Mouse (Mus musculus) stomach, postnatal 0 days (tissue): Measurements from ENCODE around the gene Brd1. TPM values are rescaled to one million over a fixed set of nuclear protein-coding genes. Genes with fewer than 3 reads are reported as not detected.
"Not testable (repeated sequence)": the region's sequence is repeated elsewhere in the genome, so short reads cannot be mapped to it uniquely, and the experiment has no call there.

Experiments
- ATAC-seq: fragments of 200-750 bp; cut with Nextera tagmentation; 2 replicates; pipeline ENCODE4 v1.8.0; 2017; ENCODE audit not compliant: low FRiP score, low TSS enrichment
- DNase-seq: peaks from one replicate; pipeline ENCODE4 v3.0.0-alpha.2; 2016; ENCODE audit warnings: low spot score
- H3K27ac ChIP-seq: fragments of 300-500 bp; sonication (generic); replicated peaks from 2 replicates; pipeline ENCODE4 v1.5.1; 2014; ENCODE audit warnings: mild to moderate bottlenecking, control low read depth
- H3K27me3 ChIP-seq: fragments of 300-500 bp; sonication (generic); 2 replicates; pipeline ENCODE4 v1.6.1; 2014; ENCODE audit warnings: low read length; ENCODE audit not compliant: control insufficient read depth, insufficient read depth
- H3K36me3 ChIP-seq: fragments of 300-500 bp; sonication (generic); 2 replicates; pipeline ENCODE4 v1.6.1; 2014; ENCODE audit warnings: low read length, mixed read lengths; ENCODE audit not compliant: control insufficient read depth, insufficient read depth
- H3K4me1 ChIP-seq: fragments of 300-500 bp; sonication (generic); replicated peaks from 2 replicates; pipeline ENCODE4 v1.6.1; 2014; ENCODE audit warnings: antibody characterized with exemption; ENCODE audit not compliant: control insufficient read depth, insufficient read depth
- H3K4me2 ChIP-seq: fragments of 300-500 bp; sonication (generic); replicated peaks from 2 replicates; pipeline ENCODE4 v1.6.1; 2014; ENCODE audit warnings: low read depth, mild to moderate bottlenecking, control low read depth, moderate library complexity
- H3K4me3 ChIP-seq: fragments of 300-500 bp; sonication (generic); 2 replicates; pipeline ENCODE4 v1.5.1; 2014; ENCODE audit warnings: low read depth, low read length, control low read depth
- H3K9ac ChIP-seq: fragments of 300-500 bp; sonication (generic); 2 replicates; pipeline ENCODE4 v1.6.1; 2014; ENCODE audit warnings: mild to moderate bottlenecking, low read length, control low read depth, mixed read lengths
- H3K9me3 ChIP-seq: fragments of 300-500 bp; sonication (generic); 2 replicates; pipeline ENCODE4 v1.6.1; 2016; ENCODE audit warnings: low read length; ENCODE audit not compliant: control insufficient read depth
- CTCF ChIP-seq: IDR thresholded peaks from 2 replicates; pipeline ENCODE4 v1.5.1; 2016; ENCODE audit warnings: antibody characterized with exemption, low read depth, mild to moderate bottlenecking, moderate library complexity
- EP300 ChIP-seq: optimal IDR thresholded peaks from 2 replicates; pipeline ENCODE3; 2016; ENCODE audit warnings: antibody characterized with exemption
- WGBS: fragments of 180-500 bp; shearing (Covaris S2); extraction: QIAGEN DNeasy Blood & Tissue Kit; methylation state at CpG from one replicate; pipeline ENCODE4 v1.1.7; 2014; 5-methylcytosine and 5-hydroxymethylcytosine counted together
- polyA plus RNA-seq: library from polyadenylated mRNA; unstranded; fragments of >200 nt; fragmentation: Nextera tagmentation; extraction: Ambion mirVana; gene quantifications from 2 replicates; pipeline ENCODE4 v1.2.1, GENCODE M21; 2015

Gene Brd1
- polyA plus RNA-seq, 1 experiment from 2014 or later = 10.8 TPM

- no peak overlapping the region for H3K4me3 ChIP-seq
- no peaks in the 10 kb centered on the region for H3K27me3 ChIP-seq
- no peak overlapping the region for H3K4me2 ChIP-seq
- no peaks in the 10 kb centered on the region for H3K9me3 ChIP-seq
- no peak overlapping the region for H3K9ac ChIP-seq
- WGBS = 94% methylated on average over 18 of the region's 18 CpGs
- no peak overlapping the region for H3K27ac ChIP-seq
- no peaks in the 10 kb centered on the region for H3K4me1 ChIP-seq
- 0 out of 2 replicates have a peak, but pooled peaks cover 4% of the 10 kb centered on the region for H3K36me3 ChIP-seq
- DNase-seq = no peak
- no peak for ATAC-seq
- TF ChIP-seq EP300 (no peak), CTCF (no peak)
These were observed 21.7 kb upstream of the Brd1 start for GRCm38 (mm10) chr15:88755761-88756160.

DNA sequence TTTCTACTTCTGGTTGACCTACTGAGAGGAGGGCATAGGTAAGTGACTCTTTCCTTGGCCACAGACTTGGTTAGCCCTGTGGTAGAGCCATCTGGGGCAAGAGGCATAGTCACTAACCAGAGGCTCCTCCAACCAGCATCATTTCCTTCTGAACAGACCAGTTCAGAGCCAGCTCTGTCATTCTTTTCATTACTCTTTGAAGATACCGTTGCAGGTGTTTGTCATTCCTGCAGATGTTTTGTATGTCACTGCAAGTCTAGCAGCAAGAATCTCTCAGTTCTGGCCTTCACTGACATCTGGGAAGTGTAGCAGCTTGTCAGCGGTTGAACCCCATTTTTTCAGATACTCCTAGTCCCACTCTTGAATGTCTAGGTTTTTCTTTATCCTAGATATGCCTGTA, 20.9 kb upstream of the Brd1 start:
- Histone ChIP-seq H3K4me3 (no peak overlapping the region), H3K9ac (no peak overlapping the region), H3K27me3 (no peaks in the 10 kb centered on the region), H3K36me3 (0 out of 2 replicates have a peak, but pooled peaks cover 4% of the 10 kb centered on the region), H3K4me1 (no peaks in the 10 kb centered on the region), H3K4me2 (no peak overlapping the region), H3K9me3 (no peaks in the 10 kb centered on the region), H3K27ac (no peak overlapping the region)
- TF ChIP-seq EP300 (no peak), CTCF (no peak)
- no peak for DNase-seq
- 67% methylated on average over 2 of the region's 2 CpGs for WGBS
- ATAC-seq = no peak

DNA sequence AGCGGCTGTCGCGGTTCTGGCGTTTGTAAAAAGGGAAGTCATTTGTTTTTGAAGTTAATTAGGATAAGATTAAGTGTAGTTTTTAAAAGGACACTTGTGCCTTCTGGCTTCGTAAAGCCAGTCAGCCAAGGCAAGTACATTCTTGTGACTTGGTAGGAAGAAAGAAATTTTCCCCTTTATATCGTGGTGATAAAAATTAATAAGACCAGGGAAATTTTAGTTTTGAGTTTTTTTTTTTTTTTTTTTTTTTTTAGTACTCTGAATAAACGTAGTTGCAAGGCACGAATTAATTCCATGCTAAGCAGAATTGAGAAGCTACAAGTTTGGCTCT, 18.3 kb upstream of the Brd1 start:
- no peak for TF ChIP-seq EP300
- no peak for TF ChIP-seq CTCF
- ATAC-seq (no peak), DNase-seq (no peak)
- H3K27me3 ChIP-seq = no peaks in the 10 kb centered on the region
- H3K4me3 ChIP-seq = peak overlapping the region; percentile 82
- WGBS = under 1% methylated on average over 8 of the region's 8 CpGs
- peak overlapping the region; percentile 79 for H3K4me2 ChIP-seq
- H3K9ac ChIP-seq = peak overlapping the region; percentile 71
- H3K36me3 ChIP-seq = no peaks in the 10 kb centered on the region
- H3K9me3 ChIP-seq = no peaks in the 10 kb centered on the region
- H3K4me1 ChIP-seq = no peaks in the 10 kb centered on the region
- H3K27ac ChIP-seq = peak overlapping the region; percentile 90

GRCm38 (mm10) chr15:88751564-88752402, 17.8 kb upstream of the Brd1 start, which contains the start of gene Zbed4:
Gene Zbed4, plus strand, starts transcription at chr15:88751660.
- TF ChIP-seq CTCF (no peak), EP300 (no peak)
- Histone ChIP-seq H3K9me3 (no peaks in the 10 kb centered on the region), H3K36me3 (no peaks in the 10 kb centered on the region), H3K27ac (peak within 1 kb of the TSS; percentile 90), H3K4me1 (no peaks in the 10 kb centered on the region), H3K4me2 (peak within 1 kb of the TSS; percentile 79), H3K4me3 (peak within 1 kb of the TSS; percentile 82), H3K27me3 (no peaks in the 10 kb centered on the region), H3K9ac (peak within 1 kb of the TSS; percentile 71)
- ATAC-seq (peak; percentile 74; the same call in 1 of the 2 replicates), DNase-seq (peak; percentile 67)
- WGBS = under 1% methylated on average over 44 of the region's 119 CpGs

DNA sequence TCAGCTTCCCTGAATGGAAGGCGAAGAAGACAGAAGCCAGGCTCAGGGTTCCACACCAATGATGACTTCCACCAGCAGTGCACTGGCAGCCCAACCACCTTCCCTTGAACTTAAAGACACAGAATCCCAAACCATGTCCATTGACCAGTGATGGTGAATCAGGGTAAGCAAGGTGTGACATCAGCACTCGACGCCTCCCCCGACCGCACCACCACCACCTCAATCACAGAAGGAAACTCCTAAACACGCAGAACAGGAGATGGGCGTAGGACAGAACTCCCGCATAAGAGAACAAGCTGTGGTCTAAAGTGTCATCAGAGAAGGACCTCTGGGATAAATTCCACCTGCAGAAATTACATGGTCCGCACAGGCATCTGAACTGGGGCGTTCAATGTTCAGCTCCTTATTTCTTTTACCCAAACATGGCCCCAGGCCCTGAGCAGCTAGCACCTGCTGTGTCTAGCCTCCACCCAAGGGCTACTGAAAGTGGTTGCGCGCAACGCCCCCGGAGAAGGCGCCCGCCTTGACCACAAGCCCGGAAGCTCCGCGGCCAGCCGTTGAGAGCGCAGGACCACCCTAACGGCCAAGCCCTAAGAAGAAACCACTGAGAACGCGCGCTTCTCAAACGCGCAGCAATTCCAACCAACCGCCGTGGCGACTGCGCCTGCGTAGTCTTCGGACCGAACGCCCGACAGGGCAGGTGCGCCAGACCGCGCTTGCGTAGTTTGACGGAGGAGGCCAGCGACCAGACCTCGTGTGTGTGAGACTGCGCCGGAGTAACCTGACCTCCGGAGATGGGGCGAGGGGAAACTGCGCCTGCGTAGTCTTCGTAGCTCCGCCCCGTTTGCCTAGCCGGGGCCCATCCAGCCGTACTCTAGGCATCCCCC, 16.9 kb upstream of the Brd1 start:
- Histone ChIP-seq H3K36me3 (no peaks in the 10 kb centered on the region), H3K9me3 (no peaks in the 10 kb centered on the region), H3K27ac (peak overlapping the region; percentile 81), H3K4me1 (no peaks in the 10 kb centered on the region), H3K4me2 (peak overlapping the region; percentile 75), H3K9ac (peak overlapping the region; percentile 63), H3K4me3 (peak overlapping the region; percentile 82), H3K27me3 (no peaks in the 10 kb centered on the region)
- no peak for TF ChIP-seq CTCF
- no peak for TF ChIP-seq EP300
- DNase-seq = peak; percentile 99
- peak; percentile 98 for ATAC-seq
- WGBS = 5% methylated on average over 54 of the region's 54 CpGs

DNA sequence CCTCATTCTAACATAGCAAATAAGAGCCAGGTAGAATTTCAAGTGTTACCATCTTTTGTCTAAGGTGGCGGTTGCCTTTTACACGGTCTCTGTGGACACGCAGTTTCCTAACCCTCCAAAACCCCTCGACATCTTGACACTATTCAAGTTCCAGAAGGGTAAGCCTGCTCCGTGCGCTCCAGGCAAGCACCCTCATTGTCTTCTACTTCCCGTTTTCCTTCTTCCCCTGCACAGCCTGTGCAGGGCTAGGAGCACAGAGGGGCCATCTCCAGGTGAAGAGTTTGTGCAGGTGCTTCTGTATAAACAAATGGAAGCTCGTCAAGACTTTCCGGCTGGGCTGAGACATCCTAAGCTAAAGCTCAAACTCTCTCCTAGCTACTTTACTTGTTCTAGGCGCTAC, 16.0 kb upstream of the Brd1 start:
- no peak overlapping the region for H3K4me3 ChIP-seq
- no peak overlapping the region for H3K4me2 ChIP-seq
- H3K4me1 ChIP-seq = no peaks in the 10 kb centered on the region
- no peaks in the 10 kb centered on the region for H3K27me3 ChIP-seq
- no peaks in the 10 kb centered on the region for H3K36me3 ChIP-seq
- ATAC-seq = no peak
- TF ChIP-seq CTCF = no peak
- no peak for TF ChIP-seq EP300
- no peak overlapping the region for H3K27ac ChIP-seq
- no peak for DNase-seq
- no peak overlapping the region for H3K9ac ChIP-seq
- WGBS = 74% methylated on average over 10 of the region's 10 CpGs
- H3K9me3 ChIP-seq = no peaks in the 10 kb centered on the region

DNA sequence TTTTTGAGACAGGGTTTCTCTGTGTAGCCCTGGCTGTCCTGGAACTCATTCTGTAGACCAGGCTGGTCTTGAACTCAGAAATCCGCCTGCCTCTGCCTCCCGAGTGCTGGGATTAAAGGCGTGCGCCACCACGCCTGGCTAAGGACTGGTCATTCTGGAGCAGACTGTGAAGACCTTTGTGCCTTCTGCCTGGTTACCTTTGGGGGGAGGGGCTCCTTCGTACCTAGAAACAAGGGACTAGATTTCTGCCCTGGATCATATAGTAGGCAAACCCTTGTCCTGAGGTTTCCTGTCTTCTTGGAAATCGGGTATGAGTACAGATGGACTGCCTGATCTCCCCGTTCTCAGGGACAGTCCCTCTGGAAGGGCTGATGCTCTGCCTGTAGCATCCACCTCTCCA, 15.6 kb upstream of the Brd1 start:
- H3K27me3 ChIP-seq, ATAC-seq, H3K36me3 ChIP-seq, H3K4me1 ChIP-seq, H3K27ac ChIP-seq, DNase-seq, H3K4me2 ChIP-seq, H3K9ac ChIP-seq, H3K4me3 ChIP-seq, H3K9me3 ChIP-seq: not testable (repeated sequence)
- WGBS = 86% methylated on average over 8 of the region's 8 CpGs
